ENCODE assay signal across 9 mouse cellular contexts in genomic region chr8:106185628-106186270, GRCm38 (mm10). TPM values are rescaled to one million over a fixed set of nuclear protein-coding genes. Genes with fewer than 3 reads are reported as not detected.
A peak's percentile ranks its signal among the peaks of the same experiment; 100 is the strongest.
DNase-seq lines count a peak whose midpoint lies in the region.
"Had no signal": no experiment of that assay in that cellular context is flagged by ENCODE, and none has a peak within 500 bp of the region (broad histone marks: within the 10 kb centered on the region; RNA-seq: fewer than 3 reads in every experiment).

No protein-coding gene starts in this region.

- no peaks in the 10 kb centered on the region for H3K9me3 ChIP-seq in heart, embryonic 10.5 days
- H3K9me3 ChIP-seq in hindbrain, embryonic 10.5 days: no peaks in the 10 kb centered on the region
- H3K9me3 ChIP-seq: intestine, embryonic 15.5 days; liver, embryonic 12.5 days had no signal

- 88% methylated on average over 8 of the region's 8 CpGs for WGBS in heart, embryonic 10.5 days
- WGBS in hindbrain, embryonic 10.5 days: 92% methylated on average over 8 of the region's 8 CpGs

- H3K27ac ChIP-seq in heart, embryonic 10.5 days: no peak overlapping the region
- H3K27ac ChIP-seq in hindbrain, embryonic 10.5 days: no peak overlapping the region
- H3K27ac ChIP-seq: intestine, embryonic 15.5 days; liver, embryonic 12.5 days had no signal

- no peaks in the 10 kb centered on the region for H3K4me1 ChIP-seq in heart, embryonic 10.5 days
- H3K4me1 ChIP-seq in hindbrain, embryonic 10.5 days (replicated peaks): no peaks in the 10 kb centered on the region
- H3K4me1 ChIP-seq: intestine, embryonic 15.5 days had no signal

- H3K36me3 ChIP-seq in heart, embryonic 10.5 days: peaks cover 73% of the 10 kb centered on the region
- peaks cover 91% of the 10 kb centered on the region for H3K36me3 ChIP-seq in hindbrain, embryonic 10.5 days

- peak; percentile 77 to 84 for DNase-seq in heart, adult 18-20 months
- DNase-seq in heart, embryonic 10.5 days (ENCODE audit: low spot score): no peak
- DNase-seq in adipocyte (ENCODE audit: low spot score): peak; percentile 95
- DNase-seq in cerebellum, postnatal 25 days: peak; percentile 33 to 61
- DNase-seq in layer of hippocampus, adult 8-10 months (ENCODE audit: low spot score in 2 of 2): peak; percentile 37 to 54
- DNase-seq in embryo, embryonic 10 days (ENCODE audit: low spot score): no peak
- DNase-seq in hindbrain, embryonic 10.5 days (ENCODE audit: low spot score): no peak

- H3K4me3 ChIP-seq in heart, embryonic 10.5 days: no peak overlapping the region
- H3K4me3 ChIP-seq in hindbrain, embryonic 10.5 days: no peak overlapping the region
- H3K4me3 ChIP-seq: intestine, embryonic 15.5 days; liver, embryonic 12.5 days had no signal

- H3K27me3 ChIP-seq in heart, embryonic 10.5 days (ENCODE audit: insufficient read depth, poor library complexity, severe bottlenecking): no peaks in the 10 kb centered on the region
- H3K27me3 ChIP-seq in hindbrain, embryonic 10.5 days (ENCODE audit: insufficient read depth, poor library complexity, severe bottlenecking): no peaks in the 10 kb centered on the region
- H3K27me3 ChIP-seq: intestine, embryonic 15.5 days; liver, embryonic 12.5 days had no signal

RNA-seq across cellular contexts. Expression of gene Slc7a6, which starts 17.1 kb away (rescaled TPM):
- 10 to 100 TPM in 1 of 2 experiments, 1 to 10 TPM in 1; 8.8 to 11.5 TPM for total RNA-seq in heart, adult 18-20 months (2021)
- polyA plus RNA-seq in heart, embryonic 10.5 days (2016; fragmentation: Nextera tagmentation; extraction: Ambion mirVana): 47.3 and 67.8 TPM in 2 replicates
- total RNA-seq in layer of hippocampus, adult 8-10 months (2022): 10 to 100 TPM; 22.3 to 31.9 (median 27.5) TPM
- 66.1 and 71.9 TPM in 2 replicates for polyA plus RNA-seq in hindbrain, embryonic 10.5 days (2016; fragmentation: Nextera tagmentation; extraction: Ambion mirVana)

RNA-seq across cellular contexts. Expression of gene Slc7a6os, which starts 25.0 kb away (rescaled TPM):
- total RNA-seq in heart, adult 18-20 months (2021): 10 to 100 TPM in 1 of 2 experiments, 1 to 10 TPM in 1; 9.8 to 11.0 TPM
- polyA plus RNA-seq in heart, embryonic 10.5 days (2016; fragmentation: Nextera tagmentation; extraction: Ambion mirVana): 24.1 and 38.1 TPM in 2 replicates
- total RNA-seq in layer of hippocampus, adult 8-10 months (2022): 10 to 100 TPM; 22.2 to 29.7 (median 26.8) TPM
- polyA plus RNA-seq in hindbrain, embryonic 10.5 days (2016; fragmentation: Nextera tagmentation; extraction: Ambion mirVana): 33.0 and 36.9 TPM in 2 replicates

RNA-seq across cellular contexts. Expression of gene Prmt7, which starts 25.0 kb away (rescaled TPM):
- 10 to 100 TPM; 25.3 to 26.5 TPM for total RNA-seq in heart, adult 18-20 months (2021)
- polyA plus RNA-seq in heart, embryonic 10.5 days (2016; fragmentation: Nextera tagmentation; extraction: Ambion mirVana): 59.7 and 63.9 TPM in 2 replicates
- 10 to 100 TPM; 32.8 to 43.7 (median 36.4) TPM for total RNA-seq in layer of hippocampus, adult 8-10 months (2022)
- polyA plus RNA-seq in hindbrain, embryonic 10.5 days (2016; fragmentation: Nextera tagmentation; extraction: Ambion mirVana): 71.1 and 73.6 TPM in 2 replicates

RNA-seq across cellular contexts. Expression of gene Pla2g15, which starts 35.5 kb away (rescaled TPM):
- 1 to 10 TPM; 6.7 to 7.9 TPM for total RNA-seq in heart, adult 18-20 months (2021)
- 10.6 and 13.6 TPM in 2 replicates for polyA plus RNA-seq in heart, embryonic 10.5 days (2016; fragmentation: Nextera tagmentation; extraction: Ambion mirVana)
- total RNA-seq in layer of hippocampus, adult 8-10 months (2022): 10 to 100 TPM; 28.2 to 36.0 (median 29.8) TPM
- polyA plus RNA-seq in hindbrain, embryonic 10.5 days (2016; fragmentation: Nextera tagmentation; extraction: Ambion mirVana): 15.0 and 16.1 TPM in 2 replicates

RNA-seq across cellular contexts. Expression of gene Esrp2, which starts 49.0 kb away (rescaled TPM):
- 1 to 10 TPM in 1 of 2 experiments, under 1 TPM in 1; 0.35 to 1.4 TPM for total RNA-seq in heart, adult 18-20 months (2021)
- polyA plus RNA-seq in heart, embryonic 10.5 days (2016; fragmentation: Nextera tagmentation; extraction: Ambion mirVana): 2.4 and 5.4 TPM in 2 replicates
- under 1 TPM in 2 of 4 experiments, not detected in 2; 0.09 to 0.43 TPM for total RNA-seq in layer of hippocampus, adult 8-10 months (2022)
- 2.5 and 3.3 TPM in 2 replicates for polyA plus RNA-seq in hindbrain, embryonic 10.5 days (2016; fragmentation: Nextera tagmentation; extraction: Ambion mirVana)

Comparison
In these comparisons a context has a peak if more than half of its experiments do, and no peak if none do; other contexts are left out.
1. DNase-seq: peak in heart, adult 18-20 months (2 of 2), adipocyte (single experiment), cerebellum, postnatal 25 days (2 of 2) and layer of hippocampus, adult 8-10 months (2 of 2); none in heart, embryonic 10.5 days (single experiment), embryo, embryonic 10 days (single experiment) and hindbrain, embryonic 10.5 days (single experiment).